8 mouse cellular contexts compared by ENCODE assay signal in the genomic region with DNA sequence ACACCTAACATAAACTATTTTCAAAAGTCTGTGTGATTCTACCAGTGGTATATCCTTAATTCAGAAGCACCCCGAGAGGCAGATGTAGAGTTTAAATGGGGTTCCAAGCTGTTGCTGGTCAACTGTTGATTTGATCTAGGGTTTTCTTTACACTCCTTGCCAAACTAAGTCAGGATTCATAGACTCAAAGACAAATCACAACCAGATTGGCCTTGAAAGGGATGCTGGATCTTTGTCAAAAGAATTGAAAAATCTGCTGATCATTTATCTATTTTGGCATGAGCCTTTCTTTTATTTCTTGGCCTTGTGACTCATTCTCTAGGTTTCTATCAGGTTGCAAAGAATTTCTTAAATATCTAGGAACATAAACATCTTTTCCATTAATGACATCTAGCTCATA. TPM values are rescaled to one million over a fixed set of nuclear protein-coding genes. Genes with fewer than 3 reads are reported as not detected.
DNase-seq lines count a peak whose midpoint lies in the region; ATAC-seq and TF ChIP-seq lines count a peak whose summit lies in the region.

No protein-coding gene starts in this region.

- no peaks in the 10 kb centered on the region for H3K27me3 ChIP-seq in heart, adult 2 months (ENCODE audit: control insufficient read depth, insufficient read depth, low read length)
- no peaks in the 10 kb centered on the region for H3K27me3 ChIP-seq in CH12.LX (replicated peaks)
- H3K27me3 ChIP-seq in forebrain, embryonic 14.5 days (replicated peaks; ENCODE audit: control insufficient read depth, insufficient read depth, low read length): no peaks in the 10 kb centered on the region
- H3K27me3 ChIP-seq in liver, embryonic 13.5 days: no peaks in the 10 kb centered on the region

- TF ChIP-seq CTCF in heart, adult 2 months (IDR thresholded peaks at IDR 0.05): no peak
- no peak for TF ChIP-seq CTCF in CH12.LX (conservative IDR thresholded peaks at IDR 0.05 in 1 of 2, IDR thresholded peaks at IDR 0.05 in 1 of 2; ENCODE audit: low read depth in 2 of 2, low read length in 2 of 2)

- WGBS in heart, adult 2 months: 12% methylated on average over 1 of the region's 1 CpGs
- WGBS in forebrain, embryonic 14.5 days: 45% methylated on average over 1 of the region's 1 CpGs
- 25% methylated on average over 1 of the region's 1 CpGs for WGBS in liver, embryonic 13.5 days (ENCODE audit: insufficient replicate concordance)

- peaks cover 4% of the 10 kb centered on the region; the same call in 1 of the 2 replicates for H3K79me2 ChIP-seq in heart, adult 2 months (replicated peaks; ENCODE audit: control insufficient read depth, insufficient read depth, low read length)
- H3K79me2 ChIP-seq in CH12.LX (replicated peaks; ENCODE audit: control insufficient read depth, extremely low read depth, insufficient read depth, poor library complexity, severe bottlenecking): peaks cover 51% of the 10 kb centered on the region

- no peak for DNase-seq in heart, adult 2 months
- no peak for DNase-seq in heart, postnatal 14 days
- no peak for DNase-seq in CH12.LX (ENCODE audit: extremely low read depth)
- DNase-seq in forebrain, embryonic 14.5 days (ENCODE audit: low spot score): peak; percentile 32
- DNase-seq in liver, embryonic 13.5 days: no peak
- no peak for DNase-seq in urinary bladder, postnatal 36 days (ENCODE audit: low spot score in 2 of 2)
- DNase-seq in thymus, postnatal 10 days (ENCODE audit: low spot score in 2 of 2): no peak
- no peak for DNase-seq in cerebellum, postnatal 14 days

- H3K9me3 ChIP-seq in CH12.LX (replicated peaks; ENCODE audit: low read length): no peaks in the 10 kb centered on the region
- H3K9me3 ChIP-seq in forebrain, embryonic 14.5 days (replicated peaks; ENCODE audit: control insufficient read depth, low read length): no peaks in the 10 kb centered on the region
- no peaks in the 10 kb centered on the region for H3K9me3 ChIP-seq in liver, embryonic 13.5 days (replicated peaks)

- H3K36me3 ChIP-seq in heart, adult 2 months (ENCODE audit: control insufficient read depth, insufficient read depth, low read length): peaks cover 15% of the 10 kb centered on the region
- no peaks in the 10 kb centered on the region for H3K36me3 ChIP-seq in CH12.LX (replicated peaks in 1 of 2; ENCODE audit: control insufficient read depth in 1 of 2, insufficient read depth in 1 of 2, low read length in 1 of 2)
- no peaks in the 10 kb centered on the region for H3K36me3 ChIP-seq in forebrain, embryonic 14.5 days (ENCODE audit: control insufficient read depth, insufficient read depth, low read length)
- no peaks in the 10 kb centered on the region for H3K36me3 ChIP-seq in liver, embryonic 13.5 days

- dilution Hi-C loops in CH12.LX (cut with MboI; ENCODE audit: extremely low pct_ligation_motif_present, extremely low pct_unique_long_range_greater_than_20kb, low sequenced_read_pairs): no loop called here

- intact Hi-C loops in heart, adult 2 months (cut with DNase I): loop anchor here (2.0 to 10.0 kb wide), 2 partner anchors 100 to 170 kb away; no protein-coding TSS in a partner anchor
- intact Hi-C loops in heart, postnatal 14 days (cut with DNase I): loop anchor here (5.0 kb wide), 3 partner anchors 67 to 97 kb away; no protein-coding TSS in a partner anchor

- no peak for TF ChIP-seq POLR2A in heart, adult 2 months (IDR thresholded peaks at IDR 0.05; ENCODE audit: insufficient read depth, low read depth, low read length)
- TF ChIP-seq POLR2A in CH12.LX (IDR thresholded peaks at IDR 0.05; ENCODE audit: low read depth, low read length): no peak

- peaks cover 12% of the 10 kb centered on the region for H3K4me1 ChIP-seq in heart, adult 2 months (ENCODE audit: control insufficient read depth, insufficient read depth, low read length)
- H3K4me1 ChIP-seq in CH12.LX (ENCODE audit: control insufficient read depth in 1 of 2, insufficient read depth in 2 of 2): peaks cover 0 to 24% of the 10 kb centered on the region in 2 experiments; a peak in 2 of 4 replicates
- H3K4me1 ChIP-seq in forebrain, embryonic 14.5 days (ENCODE audit: control insufficient read depth, insufficient read depth, low read length): peaks cover 6% of the 10 kb centered on the region; the same call in 1 of the 2 replicates
- peaks cover 41% of the 10 kb centered on the region for H3K4me1 ChIP-seq in liver, embryonic 13.5 days (replicated peaks)

- in situ Hi-C loops in CH12.LX (cut with MboI; ENCODE audit: low pct_ligation_motif_present, low pct_unique_long_range_greater_than_20kb, low sequenced_read_pairs): loop anchor here (10.0 kb wide), 1 partner anchor 150 kb away; no protein-coding TSS in a partner anchor

- no peak for TF ChIP-seq RAD21 in CH12.LX (IDR thresholded peaks at IDR 0.05; ENCODE audit: low read depth, low read length)

- H3K4me3 ChIP-seq in heart, adult 2 months: peak overlapping the region; percentile 78
- H3K4me3 ChIP-seq in CH12.LX (replicated peaks in 1 of 3; ENCODE audit: low read depth in 2 of 3, low read length in 2 of 3, poor library complexity in 1 of 3): peak overlapping the region; percentile 89 to 93 (median 91)
- peak overlapping the region; percentile 66 for H3K4me3 ChIP-seq in forebrain, embryonic 14.5 days (ENCODE audit: low read depth, low read length)
- peak overlapping the region; percentile 96 for H3K4me3 ChIP-seq in liver, embryonic 13.5 days (replicated peaks)

- peak overlapping the region; percentile 49; the same call in 1 of the 2 replicates for H3K9ac ChIP-seq in heart, adult 2 months (ENCODE audit: low read depth, low read length)
- H3K9ac ChIP-seq in CH12.LX (ENCODE audit: insufficient read depth, low read depth): peak overlapping the region; percentile 87
- H3K9ac ChIP-seq in forebrain, embryonic 14.5 days (ENCODE audit: low read length): no peak overlapping the region
- H3K9ac ChIP-seq in liver, embryonic 13.5 days: peak overlapping the region; percentile 97

- no peak for TF ChIP-seq EP300 in heart, adult 2 months (IDR thresholded peaks at IDR 0.05; ENCODE audit: insufficient read depth, low read depth, low read length)
- no peak for TF ChIP-seq EP300 in CH12.LX (IDR thresholded peaks at IDR 0.05; ENCODE audit: low read length)

- no peak for ATAC-seq in forebrain, embryonic 14.5 days
- no peak for ATAC-seq in liver, embryonic 13.5 days (ENCODE audit: low read depth)

- H3K27ac ChIP-seq in heart, adult 2 months: peak overlapping the region; percentile 98
- no peak overlapping the region for H3K27ac ChIP-seq in CH12.LX (ENCODE audit: insufficient read depth, low read depth)
- H3K27ac ChIP-seq in forebrain, embryonic 14.5 days (ENCODE audit: low read depth, low read length): no peak overlapping the region
- no peak overlapping the region for H3K27ac ChIP-seq in liver, embryonic 13.5 days

- peak overlapping the region; percentile 86 for H3K4me2 ChIP-seq in CH12.LX (ENCODE audit: insufficient read depth, low read depth, poor library complexity, severe bottlenecking)
- H3K4me2 ChIP-seq in forebrain, embryonic 14.5 days (ENCODE audit: low read length): peak overlapping the region; percentile 68
- H3K4me2 ChIP-seq in liver, embryonic 13.5 days: peak overlapping the region; percentile 90

TF ChIP-seq in CH12.LX, 34 proteins besides CTCF, POLR2A, EP300 and RAD21:
- TF ChIP-seq SIN3A (IDR thresholded peaks at IDR 0.05; ENCODE audit: low read length) (peak; percentile 43; the same call in 1 of the 2 replicates), ZC3H11A (IDR thresholded peaks at IDR 0.05; ENCODE audit: low read depth, low read length) (no peak)

RNA-seq across cellular contexts. Expression of a gene that starts 7.9 kb away (rescaled TPM):
- total RNA-seq in heart, adult 2 months (2021): 100 to 1,000 TPM; 105 to 110 TPM
- polyA plus RNA-seq in heart, adult 2 months (2012; rRNA removed): 53.7 and 79.2 TPM in 2 replicates
- total RNA-seq in heart, postnatal 14 days (2021): 100 to 1,000 TPM; 116 to 118 TPM
- total RNA-seq in CH12.LX (2012; rRNA removed): 58.9 and 62.0 TPM in 2 replicates
- 96.7 and 102 TPM in 2 replicates for total RNA-seq in CH12.LX (2014; rRNA removed)
- polyA plus RNA-seq in CH12.LX (2012; ENCODE audit: insufficient read length, low read depth): 40.3 and 42.6 TPM in 2 replicates
- 10.5 and 11.8 TPM in 2 replicates for polyA plus RNA-seq in forebrain, embryonic 14.5 days (2014; fragmentation: Nextera tagmentation; extraction: Ambion mirVana)
- polyA plus RNA-seq in liver, embryonic 13.5 days (2015; fragmentation: Nextera tagmentation; extraction: Ambion mirVana): 13.6 and 15.6 TPM in 2 replicates
